Mouse (Mus musculus) hindbrain, embryonic 15.5 days (tissue): ENCODE results near the gene Blvrb. TPM values are rescaled to one million over a fixed set of nuclear protein-coding genes. Genes with fewer than 3 reads are reported as not detected.

ENCODE experiments used
- ATAC-seq: fragments of 200-750 bp; cut with Nextera tagmentation; 2 replicates; pipeline ENCODE4 v1.8.0; 2017; ENCODE audit warnings: low read depth, moderate number of reproducible peaks, moderate TSS enrichment; ENCODE audit not compliant: low FRiP score
- H3K27ac ChIP-seq: fragments of 300-500 bp; sonication (generic); replicated peaks from 2 replicates; pipeline ENCODE4 v1.5.1; 2015; ENCODE audit warnings: mild to moderate bottlenecking, inconsistent platforms
- H3K27me3 ChIP-seq: fragments of 300-500 bp; sonication (generic); 2 replicates; pipeline ENCODE4 v1.6.1; 2015; ENCODE audit warnings: control low read depth, inconsistent platforms
- H3K36me3 ChIP-seq: fragments of 300-500 bp; sonication (generic); 2 replicates; pipeline ENCODE4 v1.6.1; 2015; ENCODE audit warnings: control low read depth, inconsistent platforms
- H3K4me1 ChIP-seq: fragments of 300-500 bp; sonication (generic); replicated peaks from 2 replicates; pipeline ENCODE4 v1.6.1; 2015; ENCODE audit warnings: control low read depth, inconsistent platforms
- H3K4me2 ChIP-seq: fragments of 300-500 bp; sonication (generic); 2 replicates; pipeline ENCODE4 v1.6.1; 2015; ENCODE audit warnings: moderate library complexity, mild to moderate bottlenecking, inconsistent platforms
- H3K4me3 ChIP-seq: fragments of 300-500 bp; sonication (generic); 2 replicates; pipeline ENCODE4 v1.5.1; 2015; ENCODE audit warnings: mild to moderate bottlenecking, inconsistent platforms
- H3K9ac ChIP-seq: fragments of 300-500 bp; sonication (generic); 2 replicates; pipeline ENCODE4 v1.6.1; 2015; ENCODE audit warnings: inconsistent platforms
- H3K9me3 ChIP-seq: fragments of 300-500 bp; sonication (generic); 2 replicates; pipeline ENCODE4 v1.6.1; 2016; ENCODE audit warnings: control low read depth, inconsistent platforms
- WGBS: fragments of 180-500 bp; shearing (Covaris S2); methylation state at CpG from one replicate; pipeline ENCODE4 v1.1.7; 2015; 5-methylcytosine and 5-hydroxymethylcytosine counted together
- polyA plus RNA-seq: library from polyadenylated mRNA; unstranded; fragments of >200 nt; fragmentation: Nextera tagmentation; extraction: Ambion mirVana; gene quantifications from 2 replicates; pipeline ENCODE4 v1.2.1, GENCODE M21; 2015

Blvrb gene
- polyA plus RNA-seq, result 20.2 and 24.0 TPM in 2 replicates

DNA sequence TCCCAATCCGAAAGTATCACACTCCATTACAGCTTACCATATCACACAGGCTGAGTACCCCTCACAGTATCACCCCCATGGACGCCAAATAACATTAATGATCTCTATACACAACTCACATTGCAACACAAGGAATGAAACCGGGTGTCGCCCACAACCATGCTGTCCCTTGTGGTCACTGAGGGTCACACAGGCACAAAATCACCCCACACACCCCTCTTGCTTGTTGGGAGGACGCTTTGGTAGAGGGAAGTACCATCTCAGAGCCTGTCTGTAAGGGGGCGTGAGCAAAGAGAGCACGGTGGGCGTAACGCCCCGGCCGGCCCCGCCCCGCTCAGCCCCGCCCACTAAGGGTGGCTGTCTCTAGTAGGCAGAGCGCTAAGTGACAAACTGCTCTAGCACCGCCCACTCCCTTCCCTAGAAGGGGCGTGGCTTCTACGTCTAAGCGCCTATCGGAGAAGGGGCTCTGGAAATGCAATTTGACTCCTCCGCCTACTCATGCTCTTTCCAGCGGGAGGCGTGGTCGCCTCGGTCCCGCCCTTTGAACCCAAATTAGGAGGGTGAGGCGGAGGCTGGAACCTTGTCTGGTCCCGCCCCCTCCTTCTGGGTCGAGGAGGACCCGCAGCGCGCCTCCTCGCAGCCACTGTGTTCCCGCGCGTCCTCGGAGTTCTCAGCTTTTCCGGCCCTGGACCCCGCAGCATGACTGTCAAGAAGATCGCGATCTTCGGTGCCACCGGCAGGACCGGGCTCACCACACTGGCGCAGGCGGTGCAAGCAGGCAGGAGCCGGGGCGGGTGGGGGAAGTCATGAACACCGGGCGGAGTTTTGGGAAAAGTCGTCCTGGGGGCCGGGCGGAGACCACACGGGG lies at the start of gene Blvrb, which contains the start of gene Sptbn4:
Blvrb (plus strand) TSS at position 560 of the 868 bp plus-strand sequence.
Sptbn4 (minus strand) TSS at position 268 of the 868 bp plus-strand sequence.
- H3K27ac ChIP-seq, result peak within 1 kb of the TSS; percentile 86
- peak within 1 kb of the TSS; percentile 88 for H3K9ac ChIP-seq
- peak within 1 kb of the TSS; percentile 96 for H3K4me2 ChIP-seq
- peaks cover 28% of the 10 kb centered on the region for H3K4me1 ChIP-seq
- no peaks in the 10 kb centered on the region for H3K36me3 ChIP-seq
- H3K27me3 ChIP-seq, result 0 out of 2 replicates have a peak, but pooled peaks cover 5% of the 10 kb centered on the region
- 1% methylated on average over 54 of the region's 54 CpGs for WGBS
- H3K9me3 ChIP-seq, result no peaks in the 10 kb centered on the region
- peak; percentile 94 for ATAC-seq
- peak within 1 kb of the TSS; percentile 72 for H3K4me3 ChIP-seq

DNA sequence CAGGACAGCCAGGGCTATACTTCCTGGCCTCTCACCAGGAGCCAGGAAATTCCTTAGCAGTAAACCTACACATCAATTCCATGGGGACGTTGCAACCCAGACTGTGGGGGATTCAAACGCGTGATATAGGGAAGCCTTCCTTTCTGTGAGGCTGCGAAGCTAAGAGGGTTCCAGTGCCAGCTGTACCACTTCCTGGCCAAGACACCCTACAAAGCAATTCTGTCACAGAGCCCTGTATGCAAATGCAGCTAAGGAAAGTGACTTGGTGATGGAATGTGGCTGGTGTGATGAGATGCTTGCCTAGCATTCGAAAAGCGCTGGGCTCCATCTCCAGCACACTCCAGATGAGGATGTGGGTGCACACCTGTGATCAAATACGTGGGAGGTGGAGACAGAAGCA lies 47.2 kb upstream of the Blvrb start:
- Histone ChIP-seq H3K4me2 (no peak overlapping the region), H3K36me3 (peaks cover 17% of the 10 kb centered on the region), H3K4me3 (no peak overlapping the region), H3K9me3 (no peaks in the 10 kb centered on the region), H3K27ac (no peak overlapping the region), H3K9ac (no peak overlapping the region), H3K4me1 (peaks cover 15% of the 10 kb centered on the region), H3K27me3 (peaks cover 86% of the 10 kb centered on the region)
- 77% methylated on average over 7 of the region's 7 CpGs for WGBS
- ATAC-seq, result no peak

DNA sequence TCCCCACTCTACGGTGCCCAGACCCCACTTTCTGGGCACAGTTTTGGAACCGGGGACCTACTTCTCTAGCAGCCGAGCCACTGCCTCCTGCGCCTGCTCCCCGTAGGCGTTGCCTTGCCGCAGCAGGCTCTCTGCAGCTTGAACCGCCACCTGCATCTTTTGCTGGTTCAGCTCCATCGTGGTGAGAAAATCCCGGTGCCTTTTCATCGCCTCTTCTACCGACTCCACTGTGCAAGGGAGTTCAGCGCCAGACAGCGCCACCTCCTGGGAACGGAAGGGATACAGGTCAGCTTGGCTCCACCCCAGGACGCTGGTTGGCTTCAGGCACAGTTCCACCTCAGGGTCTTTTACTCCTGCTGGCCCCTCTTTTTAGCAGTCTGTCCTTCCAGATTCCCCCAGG lies 45.1 kb upstream of the Blvrb start:
- no peak overlapping the region for H3K27ac ChIP-seq
- peaks cover 26% of the 10 kb centered on the region for H3K36me3 ChIP-seq
- WGBS, result 9% methylated on average over 16 of the region's 16 CpGs
- peaks cover 87% of the 10 kb centered on the region for H3K27me3 ChIP-seq
- H3K4me3 ChIP-seq, result no peak overlapping the region
- peaks cover 4% of the 10 kb centered on the region for H3K4me1 ChIP-seq
- ATAC-seq, result peak; percentile 61; the same call in 1 of the 2 replicates
- no peaks in the 10 kb centered on the region for H3K9me3 ChIP-seq
- no peak overlapping the region for H3K9ac ChIP-seq
- no peak overlapping the region for H3K4me2 ChIP-seq

GRCm38 (mm10) chr7:27404203-27404942 lies 43.4 kb upstream of the Blvrb start:
- Histone ChIP-seq H3K4me3 (peak overlapping the region; percentile 8; the same call in 1 of the 2 replicates), H3K27ac (no peak overlapping the region), H3K4me1 (peaks cover 15% of the 10 kb centered on the region), H3K27me3 (peaks cover 88% of the 10 kb centered on the region), H3K36me3 (peaks cover 26% of the 10 kb centered on the region), H3K9me3 (no peaks in the 10 kb centered on the region), H3K4me2 (peak overlapping the region; percentile 9; the same call in 1 of the 2 replicates), H3K9ac (no peak overlapping the region)
- 10% methylated on average over 79 of the region's 81 CpGs for WGBS
- ATAC-seq, result no peak

GRCm38 (mm10) chr7:27406481-27406880 lies 41.3 kb upstream of the Blvrb start:
- Histone ChIP-seq H3K27me3 (peaks cover 89% of the 10 kb centered on the region), H3K4me2 (no peak overlapping the region), H3K9ac (no peak overlapping the region), H3K4me3 (no peak overlapping the region), H3K27ac (no peak overlapping the region), H3K36me3 (peaks cover 14% of the 10 kb centered on the region), H3K4me1 (peaks cover 15% of the 10 kb centered on the region), H3K9me3 (no peaks in the 10 kb centered on the region)
- no peak for ATAC-seq
- 81% methylated on average over 7 of the region's 7 CpGs for WGBS

- no peak overlapping the region for H3K27ac ChIP-seq
- H3K4me1 ChIP-seq, result peaks cover 15% of the 10 kb centered on the region
- peaks cover 19% of the 10 kb centered on the region for H3K36me3 ChIP-seq
- no peaks in the 10 kb centered on the region for H3K9me3 ChIP-seq
- H3K27me3 ChIP-seq, result peaks cover 82% of the 10 kb centered on the region
- no peak overlapping the region for H3K9ac ChIP-seq
- H3K4me3 ChIP-seq, result peak overlapping the region; percentile 38; the same call in 1 of the 2 replicates
- 71% methylated on average over 8 of the region's 8 CpGs for WGBS
- H3K4me2 ChIP-seq, result peak overlapping the region; percentile 62; the same call in 1 of the 2 replicates
- ATAC-seq, result 0 out of 2 replicates have a peak, but pooled peaks have one; percentile 27
Observed at GRCm38 (mm10) chr7:27407816-27408215, 40.0 kb upstream of the Blvrb start.

DNA sequence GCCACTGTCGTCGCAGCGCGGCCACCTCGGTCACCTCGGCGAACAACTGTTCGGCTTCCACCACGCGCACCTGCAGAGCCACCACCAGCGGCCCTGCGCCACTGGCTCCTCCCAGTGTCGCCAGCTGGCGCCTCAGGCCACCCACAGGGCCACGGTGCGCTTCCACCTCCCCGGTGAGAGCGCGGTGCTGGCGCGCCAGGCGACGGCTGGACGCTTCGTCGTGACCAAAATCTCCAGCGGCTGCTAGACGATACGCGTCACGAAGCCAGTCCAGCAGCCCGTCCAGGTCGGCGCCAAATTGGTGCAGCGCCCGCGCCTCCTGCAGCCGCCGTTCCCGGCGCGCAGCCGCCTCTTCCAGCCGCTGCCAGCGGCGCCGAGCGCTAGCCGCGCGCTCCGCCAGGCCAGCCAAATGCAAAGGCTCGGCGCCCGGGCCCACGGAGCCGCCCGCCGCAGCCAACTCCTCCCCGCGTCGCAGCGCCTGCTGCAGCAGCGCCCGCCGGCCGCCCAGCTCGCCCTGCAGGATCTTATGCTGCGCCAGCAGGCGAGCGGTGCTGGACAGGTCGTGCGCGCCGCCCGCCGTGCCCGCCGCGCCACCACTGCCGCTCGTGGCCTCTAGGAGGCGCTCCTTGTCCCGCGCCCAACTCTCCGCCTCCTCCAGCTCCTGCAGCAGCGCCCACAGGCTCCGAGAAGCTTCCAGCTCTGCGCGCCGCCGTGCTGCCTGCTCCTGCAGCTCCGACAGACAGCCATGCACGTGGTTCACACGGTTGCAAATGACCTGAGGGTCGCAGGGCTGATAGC lies 39.2 kb upstream of the Blvrb start:
- H3K4me3 ChIP-seq, result peak overlapping the region; percentile 38

GRCm38 (mm10) chr7:27417151-27417550 lies 30.6 kb upstream of the Blvrb start:
- Histone ChIP-seq H3K9ac (no peak overlapping the region), H3K9me3 (no peaks in the 10 kb centered on the region), H3K27me3 (0 out of 2 replicates have a peak, but pooled peaks cover 2% of the 10 kb centered on the region), H3K4me1 (no peaks in the 10 kb centered on the region), H3K27ac (no peak overlapping the region), H3K4me3 (no peak overlapping the region), H3K36me3 (peaks cover 24% of the 10 kb centered on the region), H3K4me2 (no peak overlapping the region)
- 80% methylated on average over 2 of the region's 2 CpGs for WGBS
- ATAC-seq, result no peak

More for the DNA sequence above, 39.2 kb upstream of the Blvrb start:
- Histone ChIP-seq H3K4me2 (peak overlapping the region; percentile 62), H3K9me3 (no peaks in the 10 kb centered on the region), H3K27ac (no peak overlapping the region), H3K4me1 (peaks cover 15% of the 10 kb centered on the region), H3K36me3 (peaks cover 25% of the 10 kb centered on the region), H3K27me3 (peaks cover 76% of the 10 kb centered on the region), H3K9ac (no peak overlapping the region)
- 2% methylated on average over 92 of the region's 96 CpGs for WGBS
- ATAC-seq, result peak; percentile 52; the same call in 1 of the 2 replicates

DNA sequence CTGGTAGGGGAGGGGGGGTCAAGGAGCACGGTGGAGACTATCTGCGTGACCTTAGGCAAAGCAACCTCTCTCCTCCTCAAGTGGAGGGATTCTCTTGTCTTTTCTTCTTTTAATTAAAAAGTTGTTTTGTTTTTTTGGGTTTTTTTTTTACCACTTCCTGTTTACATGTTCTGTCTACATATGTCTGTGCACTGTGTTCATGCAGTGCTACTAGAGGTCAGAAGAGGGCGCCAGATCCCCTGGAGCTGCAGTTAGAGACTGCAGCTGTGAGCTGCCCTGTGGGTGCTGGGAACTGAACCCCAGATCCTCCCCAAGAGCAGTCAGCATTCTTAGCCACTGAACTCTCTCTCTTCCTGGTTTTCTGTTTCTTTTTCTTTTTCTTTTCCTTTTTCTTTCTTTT lies 28.7 kb upstream of the Blvrb start:
- no peak overlapping the region for H3K4me2 ChIP-seq
- peaks cover 33% of the 10 kb centered on the region for H3K36me3 ChIP-seq
- 82% methylated on average over 3 of the region's 3 CpGs for WGBS
- H3K27ac ChIP-seq, result no peak overlapping the region
- H3K4me1 ChIP-seq, result no peaks in the 10 kb centered on the region
- no peaks in the 10 kb centered on the region for H3K27me3 ChIP-seq
- H3K9ac ChIP-seq, result no peak overlapping the region
- no peaks in the 10 kb centered on the region for H3K9me3 ChIP-seq
- H3K4me3 ChIP-seq, result no peak overlapping the region
- ATAC-seq, result no peak

DNA sequence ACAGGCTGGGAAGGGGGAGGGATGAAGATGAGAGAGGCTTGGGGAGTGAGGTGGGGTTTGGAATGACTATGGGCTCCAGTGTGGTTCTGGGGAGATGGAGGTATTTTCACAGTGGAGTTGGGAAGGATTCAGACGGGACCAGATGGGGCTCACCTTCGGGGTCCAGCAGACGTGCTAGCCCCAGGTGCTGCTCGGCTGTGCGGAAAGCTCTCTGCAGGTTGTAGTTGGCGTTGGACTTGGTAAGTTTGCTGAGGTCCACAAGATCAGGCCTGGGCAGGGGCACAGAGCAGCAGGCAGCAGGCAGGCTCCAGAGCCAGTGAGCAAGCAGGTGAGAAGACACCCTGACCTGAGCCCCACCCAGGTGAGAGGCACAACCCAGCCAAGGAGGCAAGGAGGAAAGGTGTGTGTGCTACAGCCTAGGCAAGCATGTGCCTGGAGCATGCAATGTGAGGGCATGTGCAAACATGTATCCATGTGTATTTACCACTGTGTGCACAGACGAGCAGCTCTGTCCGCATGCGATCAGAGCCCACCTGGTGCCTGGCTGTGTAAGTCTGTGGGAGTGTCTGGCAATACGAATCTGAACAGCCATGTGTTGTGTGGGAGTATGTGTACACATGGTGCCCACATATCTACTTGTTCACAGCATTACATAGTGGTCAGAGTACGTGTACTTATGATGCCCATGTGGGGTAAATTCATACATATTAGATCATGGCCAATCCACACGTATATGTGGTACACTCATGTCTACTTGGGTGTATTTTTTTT lies 24.0 kb upstream of the Blvrb start:
- ATAC-seq, result no peak
- H3K9ac ChIP-seq, result no peak overlapping the region
- H3K4me1 ChIP-seq, result no peaks in the 10 kb centered on the region
- whole genome bisulfite sequencing, result 85% methylated on average over 12 of the region's 12 CpGs
- peaks cover 52% of the 10 kb centered on the region for H3K36me3 ChIP-seq
- no peaks in the 10 kb centered on the region for H3K27me3 ChIP-seq
- H3K27ac ChIP-seq, result no peak overlapping the region
- no peaks in the 10 kb centered on the region for H3K9me3 ChIP-seq
- H3K4me2 ChIP-seq, result no peak overlapping the region
- H3K4me3 ChIP-seq, result no peak overlapping the region

DNA sequence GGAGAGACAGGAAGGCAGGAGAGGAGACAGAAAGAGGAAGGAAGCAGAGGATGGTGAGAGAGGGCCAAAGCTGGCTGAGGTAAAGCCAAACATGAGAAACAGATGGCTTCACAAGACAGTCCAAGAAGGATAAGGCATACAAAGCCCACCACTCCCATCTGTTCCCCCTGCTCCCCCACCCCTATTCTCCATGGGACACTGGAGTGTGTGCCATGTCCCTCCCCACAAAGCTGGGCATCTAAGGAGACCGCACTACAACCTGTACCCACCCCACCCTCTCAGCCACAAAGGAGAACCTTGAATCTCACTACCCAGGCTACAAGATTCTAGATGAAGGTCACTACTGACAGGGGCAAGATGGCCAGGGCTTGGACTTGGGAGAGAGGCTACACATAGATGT lies 20.4 kb upstream of the Blvrb start:
- Histone ChIP-seq H3K4me2 (no peak overlapping the region), H3K4me1 (no peaks in the 10 kb centered on the region), H3K9ac (no peak overlapping the region), H3K27me3 (no peaks in the 10 kb centered on the region), H3K36me3 (peaks cover 55% of the 10 kb centered on the region), H3K27ac (no peak overlapping the region), H3K9me3 (no peaks in the 10 kb centered on the region; the same call in 1 of the 2 replicates), H3K4me3 (no peak overlapping the region)
- ATAC-seq, result no peak
- WGBS, result 86% methylated on average over 1 of the region's 1 CpGs
